Mouse (Mus musculus): ENCODE results near the gene Tax1bp1.

Tax1bp1 gene

DNA sequence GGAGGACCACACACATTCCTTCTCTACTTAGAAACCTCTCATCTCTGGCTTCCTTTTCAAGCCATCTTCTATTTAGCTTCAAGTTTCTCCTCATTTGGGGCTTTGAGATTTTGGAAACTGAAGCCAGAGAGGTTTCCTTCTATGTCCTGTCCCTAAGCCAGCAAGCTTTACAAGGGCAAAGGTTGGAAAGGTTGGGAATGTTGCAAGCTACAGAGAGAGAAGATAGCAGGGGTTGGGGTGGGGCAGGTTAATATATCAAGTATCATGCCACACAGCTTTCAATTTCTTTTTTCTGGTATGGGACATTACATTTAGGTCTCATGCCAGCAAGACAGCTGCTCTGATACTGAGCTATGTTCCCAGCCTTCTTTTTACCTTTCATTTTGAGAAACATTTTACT is 8.2 kb upstream of the Tax1bp1 start:
- no peak for DNase-seq (ENCODE audit: low spot score in 2 of 2)

DNA sequence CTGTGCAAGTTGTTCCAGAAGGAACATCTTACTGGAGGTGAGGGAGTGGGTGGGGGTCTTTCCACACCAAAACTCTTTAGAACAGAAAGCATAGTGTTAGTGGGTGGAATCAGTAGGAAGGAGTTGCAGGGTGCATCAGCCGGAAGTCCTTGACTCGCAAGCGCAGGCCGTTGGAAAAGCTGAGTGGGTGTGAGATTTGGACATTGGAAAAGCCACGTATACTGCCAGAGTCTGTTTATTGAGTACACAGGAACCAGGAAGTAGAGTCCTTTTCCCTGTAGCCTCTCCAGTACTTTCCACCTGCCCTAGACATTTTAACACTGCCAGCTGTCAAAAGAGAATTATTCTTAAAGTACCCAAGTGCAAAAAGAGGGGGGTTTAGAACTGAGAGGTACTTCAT is 5.7 kb upstream of the Tax1bp1 start:
- no peak for DNase-seq (ENCODE audit: low spot score in 2 of 2)

DNA sequence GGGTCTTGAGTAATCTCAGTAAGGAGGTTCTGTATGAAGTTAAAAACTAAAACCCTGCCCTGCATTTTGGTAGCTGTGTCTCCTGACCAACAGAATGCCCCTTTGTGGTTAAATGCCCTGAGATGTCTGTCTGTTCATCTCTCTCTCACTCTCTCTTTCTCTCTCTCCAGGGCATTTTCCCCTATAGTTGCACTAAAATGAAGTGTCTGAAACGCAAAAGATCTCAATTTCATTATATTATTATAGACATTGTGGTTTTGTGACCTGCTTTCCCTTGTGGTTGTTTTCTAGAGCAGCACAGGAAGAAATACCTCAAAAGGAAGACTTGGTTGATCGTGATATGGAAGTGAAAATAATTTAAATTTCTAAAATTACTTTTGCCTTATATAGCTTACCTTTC is 966 bp upstream of the Tax1bp1 start:
- no peak for DNase-seq (ENCODE audit: low spot score in 2 of 2)

DNA sequence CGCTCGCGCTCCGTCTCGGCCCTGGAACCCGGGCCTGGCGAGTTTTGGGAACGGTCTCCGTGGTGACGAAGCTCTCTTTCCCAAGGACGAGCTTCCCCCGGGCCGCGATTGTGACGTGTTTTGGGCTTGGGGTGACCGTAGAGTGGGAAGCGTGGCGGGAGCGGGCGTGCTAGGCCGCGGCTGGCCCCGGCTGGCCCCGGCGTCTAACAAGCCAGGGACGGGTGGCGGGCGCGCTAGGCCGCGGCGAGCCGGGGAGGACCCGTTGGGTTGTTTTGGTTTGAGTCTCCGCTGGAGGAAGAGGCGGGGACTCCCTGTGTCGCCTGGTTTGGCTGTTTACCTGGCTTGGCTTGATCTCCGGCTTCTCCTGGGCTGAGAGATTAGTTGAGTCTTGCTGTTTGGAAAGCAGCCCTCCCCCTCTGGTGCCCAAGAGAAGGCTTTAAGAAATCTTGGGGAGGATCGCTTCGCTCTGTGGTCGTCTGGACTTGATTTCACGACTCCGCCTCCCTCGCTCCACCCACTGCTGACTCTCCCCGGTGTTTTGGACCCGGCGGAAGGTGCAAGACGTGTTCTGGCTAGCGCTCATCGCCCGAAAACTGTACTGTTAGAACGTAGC is 474 bp downstream of the Tax1bp1 start:
- peak in 1 of 2 experiments; percentile 54 for DNase-seq (ENCODE audit: low spot score in 2 of 2)

DNA sequence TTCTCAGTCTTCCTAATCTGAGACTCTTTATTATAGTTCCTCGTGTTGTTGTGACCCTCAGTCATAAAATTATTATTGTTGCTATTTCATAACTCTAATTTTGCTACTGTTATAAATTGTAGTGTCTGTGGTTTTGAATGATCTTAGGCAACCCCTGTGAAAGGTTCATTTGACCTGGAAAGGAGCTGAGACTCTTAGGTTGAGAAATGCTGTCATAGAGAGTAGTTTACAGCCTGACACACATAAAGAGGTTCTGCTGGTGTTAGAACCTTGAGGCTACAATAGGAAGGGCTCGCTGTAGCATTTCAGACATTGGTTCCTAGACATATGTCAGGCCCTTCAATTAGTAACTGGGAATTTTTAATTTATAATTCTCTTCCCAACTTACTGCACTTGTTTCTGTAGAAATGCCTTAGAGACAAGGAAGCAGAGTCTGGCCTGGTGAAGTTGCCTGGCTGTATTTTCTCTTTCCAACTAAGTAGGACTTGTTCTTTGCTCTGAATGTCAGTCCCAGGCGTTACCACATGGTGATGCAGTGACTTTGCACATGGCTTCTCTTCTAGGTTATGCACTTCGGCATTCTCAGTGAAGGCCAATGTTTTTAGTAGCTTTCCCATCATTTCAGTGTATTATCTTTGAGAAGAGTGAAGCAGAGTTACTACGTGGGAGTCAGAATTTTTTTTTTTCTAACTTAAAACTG is 4.1 kb downstream of the Tax1bp1 start:
- no peak for DNase-seq (ENCODE audit: low spot score in 2 of 2)

DNA sequence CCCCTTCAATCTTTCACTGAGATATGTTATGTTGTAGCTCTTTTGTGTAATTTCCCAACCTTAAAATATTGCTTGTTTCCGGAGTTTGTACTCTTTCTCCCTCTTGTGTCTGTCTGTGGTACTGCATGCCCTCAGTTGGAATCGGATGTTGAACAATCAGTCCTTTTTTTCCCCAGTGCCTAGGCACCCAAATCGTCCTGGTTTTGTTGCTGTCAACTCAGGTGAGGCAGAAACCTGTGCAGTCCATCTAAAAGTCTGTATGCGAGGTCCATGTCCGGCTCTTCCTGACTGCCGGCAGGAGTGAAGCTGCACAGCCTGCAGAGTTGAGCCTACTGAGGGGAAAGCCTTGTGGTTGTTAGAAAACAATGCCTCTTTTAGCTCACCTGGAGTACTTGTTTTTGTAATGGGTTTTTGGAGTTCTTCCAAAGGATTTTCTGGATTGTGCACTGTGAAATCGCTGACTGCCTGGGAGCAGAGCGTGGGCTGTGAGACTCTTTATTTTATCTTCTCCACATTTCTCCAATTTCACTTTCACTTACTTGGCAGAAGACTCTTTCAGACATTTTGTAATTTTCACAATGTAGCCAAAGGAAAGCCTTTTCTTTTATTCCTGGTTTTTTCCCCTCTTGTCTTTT is 11.4 kb downstream of the Tax1bp1 start:
- peak; percentile 8 to 56 for DNase-seq (ENCODE audit: low spot score in 2 of 2)

DNA sequence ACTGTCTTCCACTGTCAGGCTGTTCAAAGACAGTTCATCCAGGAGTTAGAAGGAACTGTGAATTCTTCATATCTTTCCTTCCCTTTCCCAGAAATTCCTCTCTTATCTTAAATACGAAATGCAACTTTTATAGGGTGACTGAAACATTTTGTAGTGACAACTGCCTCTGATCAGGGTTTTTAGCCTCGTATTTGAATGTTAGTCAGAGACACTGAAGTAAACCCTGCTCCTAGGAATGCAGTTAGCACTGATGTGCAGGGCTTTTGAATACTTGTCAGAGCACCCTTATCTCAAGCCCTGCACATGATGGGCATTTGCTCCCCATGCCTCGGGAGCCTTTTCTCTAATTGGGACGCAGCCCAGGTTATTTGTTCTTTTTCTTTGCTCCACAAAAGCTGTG is 16.8 kb downstream of the Tax1bp1 start:
- no peak for DNase-seq (ENCODE audit: low spot score in 2 of 2)

DNA sequence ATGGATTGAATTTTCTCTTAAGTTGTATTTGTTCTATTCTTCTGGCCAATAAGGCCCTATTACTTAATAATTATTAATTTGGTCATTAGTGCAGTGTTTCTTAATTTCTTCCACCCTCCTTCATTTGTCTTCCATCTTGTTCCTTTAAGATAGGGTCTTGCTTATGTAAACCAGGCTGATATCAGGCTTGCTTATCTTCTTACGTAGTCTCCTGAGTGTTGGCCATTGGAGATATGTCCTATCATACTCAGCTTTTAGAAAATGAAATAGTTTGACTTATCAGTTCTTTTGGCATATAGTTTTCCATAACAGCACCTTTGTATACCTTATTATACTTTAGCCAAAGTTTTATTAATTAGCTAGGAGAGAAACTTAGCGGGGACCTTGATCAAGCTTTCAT is 21.1 kb downstream of the Tax1bp1 start:
- DNase-seq (ENCODE audit: low spot score in 2 of 2), result no peak

DNA sequence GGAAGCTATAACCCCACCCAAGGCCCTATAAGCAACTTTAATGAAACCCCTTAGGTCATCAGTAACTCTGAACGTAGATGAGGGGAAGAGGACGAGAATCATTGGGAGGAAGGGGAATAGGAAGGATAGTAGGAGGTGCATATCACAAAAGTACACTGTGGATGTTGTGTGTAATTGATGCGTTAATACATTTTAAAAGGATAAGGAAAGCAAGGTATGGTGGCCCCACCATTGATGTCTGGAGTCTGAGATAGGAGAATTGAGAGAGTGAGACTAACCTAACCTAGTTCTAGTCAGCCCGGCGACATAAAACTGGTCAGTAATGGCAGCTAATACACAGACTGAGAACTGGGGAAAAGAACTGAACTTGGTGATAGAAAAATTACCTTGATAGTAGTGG is 39.3 kb downstream of the Tax1bp1 start:
- no peak for DNase-seq (ENCODE audit: low spot score in 2 of 2)

DNA sequence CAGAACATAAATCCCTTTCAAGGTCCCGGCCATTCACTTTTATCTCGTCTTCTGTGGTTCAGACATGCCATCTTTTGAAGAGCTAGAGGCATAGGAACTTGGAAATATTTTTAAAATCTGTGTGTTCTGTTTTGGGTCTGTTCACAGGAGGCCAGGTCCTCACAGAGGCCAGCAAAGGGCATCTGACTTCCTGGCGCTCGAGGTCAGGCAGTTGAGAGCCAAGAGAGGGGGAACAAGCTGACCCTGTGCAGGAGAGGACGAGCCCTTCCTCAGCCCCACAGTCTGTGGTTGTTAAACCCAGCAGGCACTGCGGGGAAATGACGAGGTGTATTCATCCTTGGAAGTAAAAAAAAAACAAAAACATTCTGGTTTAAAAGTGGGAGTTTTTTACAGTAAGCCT is 51.7 kb downstream of the Tax1bp1 start:
- DNase-seq (ENCODE audit: low spot score in 2 of 2), result no peak

DNA sequence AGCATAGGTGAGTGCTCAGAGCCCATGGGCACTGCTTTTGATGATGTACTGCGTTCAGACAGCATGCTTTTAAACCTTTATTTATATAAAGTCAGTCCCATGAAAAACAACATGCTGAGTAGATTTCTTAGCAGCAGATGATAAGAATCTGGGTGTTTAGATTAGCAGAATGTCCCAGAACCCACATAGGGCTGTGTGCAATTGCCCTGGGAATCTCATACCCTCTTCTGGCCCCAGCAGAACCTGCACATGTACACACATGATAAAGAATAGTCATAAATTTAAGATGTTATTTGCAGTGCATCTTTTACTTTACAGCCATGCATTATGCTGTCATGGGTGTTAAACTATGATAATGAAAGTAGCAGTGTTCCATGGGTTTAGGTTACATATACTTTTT is 57.3 kb downstream of the Tax1bp1 start:
- DNase-seq (ENCODE audit: low spot score in 2 of 2), result no peak

DNA sequence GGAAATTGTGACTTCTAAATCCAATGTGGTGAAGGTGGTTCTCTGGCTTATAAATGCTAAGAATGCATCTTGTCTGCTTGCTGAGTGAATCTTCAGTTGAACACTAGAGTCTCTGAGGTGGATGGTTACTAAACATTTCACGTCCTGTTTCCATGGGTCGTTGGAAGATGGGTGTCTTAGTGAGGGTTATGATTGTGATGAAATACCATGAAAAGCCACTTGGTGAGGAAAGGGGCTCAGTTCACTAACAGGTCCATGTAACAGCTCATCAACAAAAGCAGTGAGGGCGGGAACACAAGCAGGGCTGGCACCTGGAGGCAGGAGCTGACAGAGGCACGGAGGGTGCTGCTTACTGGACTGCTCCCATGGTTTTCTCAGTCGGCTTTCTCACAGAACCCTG is 59.6 kb downstream of the Tax1bp1 start:
- DNase-seq (ENCODE audit: low spot score in 2 of 2), result no peak

DNA sequence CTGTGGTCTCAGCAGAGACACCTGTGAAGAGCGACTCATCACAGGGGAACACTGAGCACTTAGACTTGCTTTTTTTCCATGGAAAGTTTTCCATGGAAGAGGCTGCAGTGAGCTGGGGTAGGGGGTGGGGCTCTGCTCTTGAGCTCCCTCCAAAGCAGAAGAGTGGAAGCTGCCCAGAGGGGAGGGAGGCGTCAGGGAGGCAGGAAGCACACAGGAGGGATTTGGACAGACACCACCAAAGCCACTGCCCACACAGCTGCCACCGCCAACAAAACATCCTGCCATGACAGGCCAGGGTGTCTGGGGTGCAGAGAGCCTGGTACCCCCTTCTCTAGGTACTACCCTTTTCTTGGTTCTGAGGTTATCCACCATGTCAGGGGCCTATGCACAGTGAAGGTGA is 61.8 kb downstream of the Tax1bp1 start:
- no peak for DNase-seq (ENCODE audit: low spot score in 2 of 2)

DNA sequence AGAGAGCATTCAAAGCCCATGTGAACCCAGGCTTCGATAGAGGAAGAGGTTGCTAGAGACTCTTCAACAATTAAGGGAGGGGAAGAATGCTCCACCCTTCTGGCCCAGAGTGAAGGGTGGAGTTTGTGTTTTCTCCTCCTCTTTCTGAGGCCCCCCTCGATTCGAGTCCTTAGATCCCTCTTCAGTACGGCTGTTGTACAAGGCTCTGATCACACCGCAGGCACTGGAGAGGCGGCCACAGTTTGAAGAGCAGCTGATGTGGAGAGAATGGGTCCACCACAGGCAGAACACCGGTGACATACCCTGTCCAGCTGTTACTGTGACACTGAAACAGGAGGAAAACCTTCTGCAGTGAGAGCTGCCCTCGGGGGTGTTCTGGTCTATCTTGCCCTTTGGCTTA is 62.4 kb downstream of the Tax1bp1 start:
- DNase-seq (ENCODE audit: low spot score in 2 of 2), result no peak

DNA sequence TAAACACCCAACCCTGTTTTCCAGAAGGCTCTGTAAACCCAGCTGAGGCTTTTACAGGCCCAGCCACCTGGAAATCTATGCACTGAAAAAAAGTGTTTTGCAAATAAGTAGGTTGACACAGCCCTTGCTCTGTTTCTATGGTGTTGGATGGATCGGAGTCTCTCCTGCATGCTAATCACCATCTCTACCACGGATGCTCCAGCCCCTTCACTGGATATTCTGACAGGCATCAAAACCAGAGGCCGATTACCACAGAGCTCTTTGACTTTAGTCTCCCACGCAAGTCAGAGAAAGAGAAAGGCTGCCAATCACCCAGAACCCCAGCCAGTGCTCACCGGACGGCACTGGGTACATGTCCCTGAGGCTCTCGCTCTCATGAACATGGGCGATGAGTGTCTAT is 63.5 kb downstream of the Tax1bp1 start:
- no peak for DNase-seq (ENCODE audit: low spot score in 2 of 2)

DNA sequence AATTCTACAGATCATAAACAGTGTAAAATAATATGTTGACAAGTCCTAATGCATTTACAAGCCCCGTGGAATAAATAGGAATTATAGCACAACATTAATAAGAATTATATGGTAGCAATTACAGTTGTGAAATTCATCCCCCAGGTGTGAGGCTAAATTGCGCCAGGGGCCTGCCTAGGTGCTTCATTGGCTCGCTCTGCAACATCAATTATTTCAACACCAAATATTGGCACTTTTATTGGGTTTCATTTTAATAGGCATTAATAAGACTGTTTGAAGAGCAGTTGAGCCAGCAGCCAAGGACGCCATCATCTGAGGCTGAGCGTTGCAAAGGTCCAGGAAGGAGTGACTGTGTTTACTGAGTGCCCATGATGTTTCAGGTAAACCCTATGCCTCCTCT is 65.0 kb downstream of the Tax1bp1 start:
- DNase-seq (ENCODE audit: low spot score in 2 of 2), result no peak

DNA sequence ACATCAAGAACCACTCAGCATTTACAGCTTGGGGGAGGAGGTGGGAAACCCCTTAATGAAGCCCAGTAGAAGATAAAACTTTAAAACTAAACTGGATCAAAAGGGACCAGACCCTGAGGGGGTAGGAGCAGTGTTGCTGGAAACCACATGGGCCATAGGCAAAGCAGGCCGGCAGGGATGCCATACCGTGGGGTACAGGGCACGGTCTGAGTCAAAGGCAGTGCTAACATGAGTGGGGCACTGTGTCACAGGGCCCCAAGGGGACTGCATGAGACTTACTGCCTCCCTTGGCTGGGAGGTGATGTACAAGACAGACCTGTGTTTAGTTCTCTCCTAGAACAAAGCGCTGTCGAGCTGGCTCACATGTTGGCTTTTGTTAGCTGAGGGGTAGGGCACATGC is 66.0 kb downstream of the Tax1bp1 start:
- DNase-seq (ENCODE audit: low spot score in 2 of 2), result no peak

DNA sequence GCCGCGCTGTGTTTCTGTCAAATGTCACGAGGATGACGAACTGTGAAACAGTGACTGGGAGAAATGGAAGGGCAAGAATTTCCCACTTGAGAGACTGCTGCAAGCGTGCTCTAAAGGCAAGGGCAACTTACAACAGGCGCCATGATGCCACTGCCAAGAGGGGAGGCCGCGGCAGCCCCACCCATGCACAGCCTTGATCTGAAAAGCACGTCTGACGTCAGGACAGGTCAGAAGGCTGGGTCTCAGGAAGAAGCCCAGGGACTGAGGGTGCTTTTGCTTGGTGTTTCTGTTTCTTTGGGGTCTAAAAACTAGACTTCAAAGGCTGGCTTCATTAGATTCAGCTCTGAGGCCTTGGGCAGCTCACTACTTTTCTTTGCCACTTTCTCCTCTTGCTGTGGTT is 76.8 kb downstream of the Tax1bp1 start:
- DNase-seq (ENCODE audit: low spot score in 2 of 2), result no peak

DNA sequence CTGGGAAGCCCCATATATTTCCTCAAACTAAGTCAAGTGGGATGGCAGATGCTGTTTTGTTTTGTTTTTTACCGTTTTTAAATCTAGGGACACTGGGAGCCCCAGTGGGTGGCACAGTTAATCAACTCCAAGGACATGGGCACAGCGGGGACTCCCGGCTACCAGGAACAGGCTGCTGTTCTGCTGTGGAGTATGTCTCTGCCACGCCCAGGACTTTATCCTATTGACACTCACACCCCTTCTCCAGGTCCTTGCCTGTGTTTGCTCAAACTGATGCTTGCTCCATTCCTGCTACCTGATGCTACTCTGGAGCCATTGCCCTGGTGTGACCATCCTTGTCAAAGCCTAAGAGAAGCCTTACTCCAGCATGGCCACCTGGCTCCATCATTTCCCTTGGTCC is 77.3 kb downstream of the Tax1bp1 start:
- DNase-seq (ENCODE audit: low spot score in 2 of 2), result no peak

DNA sequence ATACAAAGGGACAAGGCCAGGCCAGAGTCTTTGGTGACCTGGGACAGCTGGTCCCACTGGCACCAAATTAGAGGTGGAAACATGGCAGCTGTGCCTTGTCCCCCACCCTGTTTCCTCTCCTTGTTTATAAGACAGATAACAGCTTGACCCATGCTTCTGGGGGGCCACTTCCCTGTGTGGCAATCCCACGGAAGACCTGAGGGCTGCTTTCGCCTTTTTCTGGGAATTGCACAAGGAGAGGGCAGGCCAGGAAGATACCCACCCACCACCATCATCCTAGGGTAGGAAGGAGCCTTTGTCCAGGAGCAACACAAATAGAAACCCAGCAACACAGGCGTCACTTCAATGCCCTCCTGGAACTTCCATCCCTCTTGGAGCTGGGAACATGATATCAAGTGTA is 78.9 kb downstream of the Tax1bp1 start:
- no peak for DNase-seq (ENCODE audit: low spot score in 2 of 2)

DNA sequence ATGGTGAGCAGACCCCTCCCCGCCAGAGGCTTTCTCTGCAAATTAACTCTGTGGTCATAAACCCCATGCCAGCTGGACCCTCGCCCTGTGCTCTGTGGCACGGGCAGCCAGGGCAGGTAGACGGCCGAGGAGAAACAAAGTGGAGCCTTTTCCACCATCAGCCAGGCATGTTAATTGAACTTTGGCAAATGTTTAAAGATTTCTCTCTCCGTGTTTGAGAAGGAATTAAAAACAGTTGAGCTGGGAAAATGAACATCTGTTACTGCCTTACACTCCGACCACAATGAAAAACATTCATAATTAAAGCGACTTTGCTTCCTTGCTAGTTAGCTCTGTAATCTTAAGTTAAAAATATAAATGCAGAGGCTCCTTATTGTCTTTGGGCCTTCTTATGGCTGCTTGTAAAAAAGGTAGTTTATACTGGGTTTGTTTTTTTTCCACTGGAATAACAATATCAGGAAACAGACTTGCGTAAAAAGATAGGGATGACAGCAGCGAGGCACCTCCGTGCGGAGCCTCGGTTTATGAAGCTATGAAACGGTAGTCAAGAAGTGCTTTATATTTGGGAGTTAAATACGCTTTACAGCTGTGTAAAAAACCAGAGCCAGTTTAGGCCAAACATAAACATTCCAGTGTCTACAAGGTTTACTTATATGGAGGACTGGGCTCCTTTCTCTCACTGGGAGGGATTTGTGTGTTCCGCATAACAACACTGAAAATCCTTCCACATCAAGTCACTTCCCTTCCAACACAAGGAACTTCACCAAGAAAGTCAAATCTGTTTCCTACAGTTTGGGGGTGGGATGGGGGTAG is 81.7 kb downstream of the Tax1bp1 start:
- DNase-seq (ENCODE audit: low spot score in 2 of 2), result no peak

DNA sequence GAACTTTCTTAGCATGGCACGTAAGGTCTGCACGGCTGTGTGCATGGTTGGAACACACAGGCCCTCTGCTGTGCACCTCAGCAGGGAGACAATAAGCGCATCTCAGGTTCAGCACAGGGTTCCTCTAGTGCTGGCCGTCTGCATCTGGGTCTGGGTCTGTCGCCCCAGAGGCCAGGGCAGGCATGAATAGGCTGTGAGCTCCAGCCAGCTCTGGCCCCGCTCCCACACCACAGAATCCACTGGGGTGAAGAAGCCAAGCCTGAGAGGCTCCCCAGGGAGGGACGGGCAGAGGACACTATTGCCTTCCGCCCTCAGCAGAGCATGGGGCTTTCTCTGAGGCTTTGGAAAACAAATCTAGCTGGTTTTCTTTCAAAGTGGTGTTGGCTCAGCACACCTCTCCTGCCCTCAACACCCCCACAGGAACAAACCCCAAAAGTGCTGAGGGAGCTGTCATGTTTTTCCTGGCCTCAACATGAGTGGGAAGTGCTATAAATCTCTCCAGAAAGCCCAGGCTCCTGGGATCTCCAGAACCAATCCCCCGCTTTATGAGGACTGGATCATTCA is 82.6 kb downstream of the Tax1bp1 start:
- peak in 1 of 2 experiments; percentile 34 for DNase-seq (ENCODE audit: low spot score in 2 of 2)

All from frontal cortex, postnatal 10 days (tissue).